Mouse (Mus musculus) kidney, embryonic 15.5 days (tissue): ENCODE measurements around the gene Piezo1. TPM values are rescaled to one million over a fixed set of nuclear protein-coding genes. Genes with fewer than 3 reads are reported as not detected.
A peak's percentile ranks its signal among the peaks of the same experiment; 100 is the strongest.

ENCODE experiments used
- ATAC-seq: fragments of 200-750 bp; cut with Nextera tagmentation; replicated peaks from 2 replicates; pipeline ENCODE4 v1.8.0; 2017; ENCODE audit warnings: moderate TSS enrichment; ENCODE audit not compliant: low FRiP score
- H3K27ac ChIP-seq: fragments of 300-500 bp; sonication (generic); 2 replicates; pipeline ENCODE4 v1.5.1; 2015; ENCODE audit warnings: mild to moderate bottlenecking, inconsistent platforms
- H3K27me3 ChIP-seq: fragments of 300-500 bp; sonication (generic); 2 replicates; pipeline ENCODE4 v1.6.1; 2015; ENCODE audit warnings: inconsistent platforms
- H3K36me3 ChIP-seq: fragments of 300-500 bp; sonication (generic); 2 replicates; pipeline ENCODE4 v1.6.1; 2015; ENCODE audit warnings: inconsistent platforms
- H3K4me1 ChIP-seq: fragments of 300-500 bp; sonication (generic); 2 replicates; pipeline ENCODE4 v1.6.1; 2015; ENCODE audit warnings: inconsistent platforms
- H3K4me2 ChIP-seq: fragments of 300-500 bp; sonication (generic); 2 replicates; pipeline ENCODE4 v1.6.1; 2015; ENCODE audit warnings: moderate library complexity, mild to moderate bottlenecking, inconsistent platforms
- H3K4me3 ChIP-seq: fragments of 300-500 bp; sonication (generic); replicated peaks from 2 replicates; pipeline ENCODE4 v1.5.1; 2015; ENCODE audit warnings: mild to moderate bottlenecking, inconsistent platforms
- H3K9ac ChIP-seq: fragments of 300-500 bp; sonication (generic); 2 replicates; pipeline ENCODE4 v1.6.1; 2015; ENCODE audit warnings: mild to moderate bottlenecking, inconsistent platforms
- H3K9me3 ChIP-seq: fragments of 300-500 bp; sonication (generic); replicated peaks from 2 replicates; pipeline ENCODE4 v1.6.1; 2016; ENCODE audit warnings: inconsistent platforms
- WGBS: fragments of 180-500 bp; shearing (Covaris S2); methylation state at CpG from one replicate; pipeline ENCODE4 v1.1.7; 2015; ENCODE audit warnings: mixed read lengths; 5-methylcytosine and 5-hydroxymethylcytosine counted together
- polyA plus RNA-seq: library from polyadenylated mRNA; unstranded; fragments of >200 nt; fragmentation: Nextera tagmentation; extraction: Ambion mirVana; gene quantifications from 2 replicates; pipeline ENCODE4 v1.2.1, GENCODE M21; 2015

Gene Piezo1
- polyA plus RNA-seq, 1 experiment from 2014 or later, result 17.8 TPM

DNA sequence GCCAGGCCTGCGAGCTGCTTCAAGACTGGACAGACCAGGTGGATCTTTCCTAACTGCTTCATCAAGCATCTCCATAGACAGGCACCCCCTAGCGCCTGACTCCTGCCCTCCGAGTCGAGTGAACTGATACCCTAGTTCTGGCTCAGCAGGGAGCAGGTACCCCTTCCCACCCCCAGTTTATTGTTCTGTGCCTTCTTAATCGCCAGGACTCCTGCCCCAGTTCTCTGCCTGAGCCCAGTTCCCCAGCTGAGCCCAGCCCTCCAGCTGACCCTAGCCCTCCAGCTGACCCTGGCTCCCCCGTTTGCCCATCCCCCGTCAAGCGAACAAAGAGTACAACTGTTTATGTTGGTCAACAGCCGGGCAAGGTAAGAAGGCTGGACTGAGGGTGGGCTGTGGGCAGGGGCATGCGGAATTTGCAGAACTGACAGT, 17.8 kb upstream of the Piezo1 start:
- H3K4me3 ChIP-seq, result peak overlapping the region; percentile 91
- peaks cover 42% of the 10 kb centered on the region for H3K4me1 ChIP-seq
- H3K36me3 ChIP-seq, result peaks cover 47% of the 10 kb centered on the region
- H3K9me3 ChIP-seq, result no peaks in the 10 kb centered on the region
- peak overlapping the region; percentile 37; the same call in 1 of the 2 replicates for H3K27ac ChIP-seq
- H3K4me2 ChIP-seq, result peak overlapping the region; percentile 83
- no peaks in the 10 kb centered on the region for H3K27me3 ChIP-seq
- H3K9ac ChIP-seq, result peak overlapping the region; percentile 90
- ATAC-seq, result no peak
- 8% methylated on average over 10 of the region's 10 CpGs for WGBS

DNA sequence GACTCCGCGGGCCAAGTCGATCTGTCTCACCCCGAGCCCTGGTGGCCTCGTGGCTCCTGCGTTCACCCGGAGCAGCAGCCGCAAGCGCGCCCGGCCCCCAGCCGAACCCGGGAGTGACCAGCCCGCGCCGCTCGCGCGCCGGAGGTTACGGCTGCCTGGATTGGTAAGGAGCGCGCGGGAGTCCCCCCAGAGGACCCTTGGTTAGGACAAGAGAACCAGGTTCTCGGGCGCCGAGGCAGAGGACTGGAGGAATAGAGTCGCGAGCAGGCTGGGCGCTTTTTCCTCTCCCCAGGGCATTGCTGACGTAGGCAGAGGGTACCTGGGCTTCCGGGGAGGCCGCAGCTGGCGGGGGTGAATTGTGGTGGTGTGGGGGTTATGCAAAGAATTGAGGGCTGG, 17.0 kb upstream of the Piezo1 start:
- 0% methylated on average over 34 of the region's 34 CpGs for WGBS
- Histone ChIP-seq H3K4me1 (peaks cover 37% of the 10 kb centered on the region), H3K9me3 (no peaks in the 10 kb centered on the region), H3K4me3 (peak overlapping the region; percentile 91), H3K27me3 (no peaks in the 10 kb centered on the region), H3K4me2 (peak overlapping the region; percentile 83), H3K27ac (peak overlapping the region; percentile 97), H3K9ac (peak overlapping the region; percentile 90), H3K36me3 (peaks cover 40% of the 10 kb centered on the region)
- ATAC-seq, result peak; percentile 41

DNA sequence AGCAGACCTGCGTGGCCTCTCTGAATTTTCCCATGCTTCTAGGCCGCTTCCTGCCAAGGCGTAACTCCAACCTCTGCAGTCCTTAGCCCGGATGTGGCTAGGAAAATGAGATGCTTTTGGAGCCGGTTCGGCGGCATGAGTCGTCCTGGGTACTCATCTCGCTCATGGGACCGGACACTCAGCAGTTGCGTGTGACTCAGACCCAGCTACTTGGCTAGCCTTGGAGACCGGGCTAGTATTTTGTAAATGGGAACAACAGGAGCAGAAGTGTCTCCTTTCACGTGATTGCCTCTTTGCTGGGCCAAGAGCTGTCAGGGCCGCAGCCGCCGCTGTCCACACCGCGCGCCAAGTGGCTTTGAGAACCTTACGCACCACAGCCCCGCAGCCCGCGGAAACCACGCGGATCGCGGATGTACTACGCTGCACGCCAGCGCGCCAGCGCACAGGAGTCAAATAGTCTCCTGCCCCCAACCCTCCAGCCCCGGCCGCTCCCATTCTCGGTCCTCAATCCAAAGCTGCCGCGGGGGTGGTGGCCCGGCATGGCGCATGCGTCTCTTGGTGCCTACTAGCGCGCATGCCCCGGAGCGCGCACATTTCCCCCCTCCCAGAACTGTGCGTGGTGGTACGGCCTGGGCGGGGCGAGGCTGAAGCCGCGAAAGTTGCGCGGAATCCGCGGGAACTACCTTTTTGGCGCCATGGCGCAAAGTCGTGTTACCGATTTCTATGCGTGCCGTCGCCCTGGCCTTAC, 16.4 kb upstream of the Piezo1 start, which contains the start of gene Cdt1:
Gene Cdt1 (plus strand): TSS at position 655 of the 748 bp plus-strand sequence.
- peak; percentile 95 for ATAC-seq
- Histone ChIP-seq H3K36me3 (peaks cover 34% of the 10 kb centered on the region), H3K4me1 (peaks cover 35% of the 10 kb centered on the region), H3K9ac (peak within 1 kb of the TSS; percentile 90), H3K9me3 (no peaks in the 10 kb centered on the region), H3K4me3 (peak within 1 kb of the TSS; percentile 91), H3K27ac (peak within 1 kb of the TSS; percentile 97), H3K4me2 (peak within 1 kb of the TSS; percentile 83), H3K27me3 (no peaks in the 10 kb centered on the region)
- under 1% methylated on average over 62 of the region's 62 CpGs for WGBS

DNA sequence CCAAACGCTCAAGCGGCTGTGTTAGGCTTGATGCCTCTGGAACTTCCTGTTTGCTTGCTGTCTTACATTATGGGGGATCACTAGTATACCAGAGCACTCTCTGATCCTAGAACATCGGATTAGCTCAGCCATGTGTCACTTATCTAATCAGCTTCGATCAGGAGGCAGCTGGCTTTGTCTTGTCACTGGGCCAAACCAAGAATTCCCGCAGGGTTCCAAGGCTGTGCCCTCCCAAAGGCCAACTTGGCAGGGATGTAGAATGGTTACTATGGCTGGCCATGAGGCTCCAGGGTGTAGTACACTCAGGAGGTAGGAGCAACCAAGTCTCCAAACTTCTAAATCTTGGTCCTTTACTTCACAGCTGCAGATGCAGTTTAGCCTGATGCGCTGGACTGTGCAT, 15.6 kb upstream of the Piezo1 start:
- peak overlapping the region; percentile 91 for H3K4me3 ChIP-seq
- no peaks in the 10 kb centered on the region for H3K27me3 ChIP-seq
- peak overlapping the region; percentile 90 for H3K9ac ChIP-seq
- ATAC-seq, result no peak
- H3K36me3 ChIP-seq, result peaks cover 26% of the 10 kb centered on the region
- 43% methylated on average over 6 of the region's 6 CpGs for WGBS
- H3K4me2 ChIP-seq, result peak overlapping the region; percentile 83
- peaks cover 35% of the 10 kb centered on the region for H3K4me1 ChIP-seq
- H3K9me3 ChIP-seq, result no peaks in the 10 kb centered on the region
- peak overlapping the region; percentile 97 for H3K27ac ChIP-seq

DNA sequence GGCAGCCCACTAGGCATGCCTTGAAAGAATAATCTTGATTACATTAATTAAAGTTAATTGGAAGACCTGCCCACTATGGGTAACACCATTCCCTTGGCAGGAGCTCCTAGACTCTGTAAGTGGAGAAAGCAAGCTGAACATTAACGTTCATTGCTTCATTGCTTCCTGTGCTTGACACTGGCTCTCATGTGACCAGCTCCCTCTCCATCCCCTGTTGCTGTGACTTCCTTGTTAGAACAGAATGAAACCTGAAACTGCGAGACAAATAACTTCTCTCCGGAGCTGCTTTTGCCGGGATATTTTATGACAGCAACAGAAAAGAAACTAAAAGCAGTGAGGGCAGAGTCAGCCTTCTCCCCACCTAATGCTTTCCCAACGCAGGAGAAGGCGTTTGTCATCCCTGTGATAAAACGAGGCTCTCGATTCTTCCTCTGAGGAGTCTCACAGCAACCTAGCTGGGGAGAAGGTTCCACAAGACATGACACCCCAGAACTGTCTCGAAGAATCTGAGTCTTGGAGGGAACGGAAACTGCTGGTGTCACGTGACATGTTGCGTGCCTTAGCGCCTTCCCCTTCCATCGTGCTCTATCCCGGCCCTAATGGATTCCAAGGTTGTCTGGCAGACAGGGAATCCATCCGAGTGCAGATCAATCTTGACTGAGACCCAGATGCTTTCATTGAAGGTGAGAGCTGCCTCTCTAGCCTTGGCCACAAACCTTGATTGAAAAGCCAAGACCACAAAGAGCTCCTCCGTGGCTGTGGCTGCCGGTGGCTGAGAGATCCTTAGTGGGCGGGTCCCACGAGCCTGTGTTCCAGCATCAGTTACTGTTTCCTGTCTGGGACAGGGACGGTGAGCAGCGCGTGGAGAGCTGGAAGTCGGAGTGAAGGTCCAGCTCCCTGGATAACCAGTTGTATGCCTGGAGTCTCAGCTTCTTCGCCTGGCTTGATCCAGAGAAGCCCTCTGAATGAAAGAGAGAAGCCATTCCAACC, 13.5 kb upstream of the Piezo1 start:
- WGBS, result 67% methylated on average over 25 of the region's 25 CpGs
- no peak for ATAC-seq
- Histone ChIP-seq H3K9me3 (no peaks in the 10 kb centered on the region), H3K4me3 (no peak overlapping the region), H3K27me3 (no peaks in the 10 kb centered on the region), H3K4me2 (peak overlapping the region; percentile 6; the same call in 1 of the 2 replicates), H3K9ac (no peak overlapping the region), H3K4me1 (peaks cover 28% of the 10 kb centered on the region), H3K27ac (peak overlapping the region; percentile 46), H3K36me3 (peaks cover 5% of the 10 kb centered on the region)

DNA sequence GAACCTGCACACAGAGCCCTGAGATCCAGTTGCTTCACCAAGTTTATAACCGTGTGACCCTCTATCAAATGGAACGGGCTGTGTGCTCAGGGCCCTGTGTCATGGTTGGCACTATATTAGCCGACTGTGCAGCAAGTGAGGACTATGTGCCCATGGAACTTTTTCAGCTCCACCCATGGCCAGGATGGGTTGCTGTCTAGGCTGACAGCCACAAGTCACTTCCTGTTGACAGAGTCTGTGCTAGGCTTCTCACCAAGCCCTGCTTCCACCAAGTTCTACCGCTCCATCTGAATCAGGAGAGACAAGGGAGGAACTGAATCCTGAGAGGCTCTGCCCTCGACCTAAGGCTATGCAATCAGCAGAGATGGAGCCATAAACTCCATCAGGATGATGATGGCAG, 10.1 kb upstream of the Piezo1 start:
- Histone ChIP-seq H3K9me3 (no peaks in the 10 kb centered on the region), H3K9ac (no peak overlapping the region), H3K4me2 (no peak overlapping the region), H3K27ac (no peak overlapping the region), H3K27me3 (no peaks in the 10 kb centered on the region), H3K4me3 (no peak overlapping the region), H3K4me1 (peaks cover 26% of the 10 kb centered on the region), H3K36me3 (no peaks in the 10 kb centered on the region)
- no peak for ATAC-seq
- 79% methylated on average over 5 of the region's 5 CpGs for WGBS

DNA sequence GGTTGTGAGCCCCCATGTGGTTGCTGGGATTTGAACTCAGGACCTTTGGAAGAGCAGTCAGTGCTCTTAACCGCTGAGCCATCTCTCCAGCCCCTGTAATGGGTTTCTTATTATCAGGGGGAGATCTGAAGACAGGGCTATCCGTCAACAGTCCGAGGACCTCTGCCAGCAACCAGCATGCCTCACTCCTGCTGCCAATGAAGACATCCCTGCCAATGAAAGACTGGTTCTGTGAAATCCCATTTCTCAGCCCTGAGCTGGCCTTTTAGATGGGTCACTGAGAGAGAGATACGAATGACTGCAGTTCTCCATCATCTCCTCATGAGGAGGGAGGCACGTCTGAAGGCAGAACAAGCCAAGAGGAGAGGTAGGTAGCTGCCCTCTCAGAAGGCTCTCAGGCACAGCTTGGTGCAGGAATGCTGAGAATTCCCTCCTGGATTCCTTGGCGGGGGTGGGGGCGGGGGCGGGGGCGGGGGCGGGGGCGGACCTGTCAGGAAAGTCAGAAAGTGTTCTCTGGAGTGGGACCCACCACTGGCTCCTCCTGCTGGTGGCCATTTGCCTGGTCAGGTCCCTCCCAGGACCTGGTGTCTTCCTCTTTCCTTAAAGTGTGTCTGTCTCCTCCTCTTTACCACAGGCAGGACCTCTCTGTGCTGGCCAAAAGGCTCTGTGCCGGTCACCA, 7.7 kb upstream of the Piezo1 start:
- H3K27me3 ChIP-seq, result no peaks in the 10 kb centered on the region
- no peaks in the 10 kb centered on the region for H3K9me3 ChIP-seq
- H3K4me1 ChIP-seq, result peaks cover 30% of the 10 kb centered on the region
- peak; percentile 50; the same call in 1 of the 2 replicates for ATAC-seq
- no peak overlapping the region for H3K9ac ChIP-seq
- no peak overlapping the region for H3K4me3 ChIP-seq
- H3K4me2 ChIP-seq, result no peak overlapping the region
- no peaks in the 10 kb centered on the region for H3K36me3 ChIP-seq
- WGBS, result 18% methylated on average over 12 of the region's 12 CpGs
- H3K27ac ChIP-seq, result peak overlapping the region; percentile 71

DNA sequence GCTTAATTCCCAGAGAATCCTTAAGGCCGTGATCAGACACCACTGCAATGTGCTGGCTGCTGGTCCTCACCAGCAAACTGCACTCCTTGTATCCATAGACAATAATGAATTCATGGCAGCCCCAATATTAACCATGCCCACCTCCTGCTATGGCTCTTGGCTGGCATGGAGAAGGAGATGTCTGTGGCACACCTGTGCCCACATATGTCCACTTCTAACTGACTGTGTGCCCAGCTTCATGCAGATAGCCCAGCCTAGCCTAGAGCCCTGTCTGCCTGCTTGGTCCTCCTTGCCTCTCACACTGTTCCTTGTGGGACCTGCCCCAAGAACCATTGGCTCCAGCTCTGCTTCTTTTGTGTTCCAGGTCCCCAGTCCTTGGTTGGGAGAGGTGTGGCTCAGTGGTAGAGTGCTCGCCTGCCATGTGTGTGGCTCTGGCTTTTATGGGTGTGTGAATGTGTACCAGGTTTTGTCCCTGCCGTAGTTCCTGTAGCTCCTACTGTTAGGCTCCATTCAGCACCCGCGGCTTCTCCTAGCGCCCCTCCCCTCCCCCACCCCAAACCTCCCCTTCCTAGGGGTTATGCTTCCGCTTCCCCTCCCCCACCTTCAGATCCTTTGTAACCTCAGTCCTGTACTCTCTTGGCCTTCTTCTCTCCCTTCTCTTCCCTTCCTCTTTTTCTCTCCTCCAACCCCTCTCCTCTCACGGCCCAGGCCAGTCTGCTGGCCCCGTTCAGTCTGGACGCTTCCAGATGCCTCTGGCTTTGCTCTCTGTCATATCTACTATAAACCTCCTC, 6.3 kb upstream of the Piezo1 start:
- H3K4me3 ChIP-seq, result no peak overlapping the region
- WGBS, result 42% methylated on average over 10 of the region's 10 CpGs
- no peaks in the 10 kb centered on the region for H3K9me3 ChIP-seq
- H3K27me3 ChIP-seq, result no peaks in the 10 kb centered on the region
- H3K36me3 ChIP-seq, result no peaks in the 10 kb centered on the region
- H3K9ac ChIP-seq, result no peak overlapping the region
- 0 out of 2 replicates have a peak overlapping the region, but pooled peaks have one; percentile 82 for H3K27ac ChIP-seq
- H3K4me2 ChIP-seq, result no peak overlapping the region; the same call in 1 of the 2 replicates
- no peak for ATAC-seq
- H3K4me1 ChIP-seq, result peaks cover 30% of the 10 kb centered on the region

DNA sequence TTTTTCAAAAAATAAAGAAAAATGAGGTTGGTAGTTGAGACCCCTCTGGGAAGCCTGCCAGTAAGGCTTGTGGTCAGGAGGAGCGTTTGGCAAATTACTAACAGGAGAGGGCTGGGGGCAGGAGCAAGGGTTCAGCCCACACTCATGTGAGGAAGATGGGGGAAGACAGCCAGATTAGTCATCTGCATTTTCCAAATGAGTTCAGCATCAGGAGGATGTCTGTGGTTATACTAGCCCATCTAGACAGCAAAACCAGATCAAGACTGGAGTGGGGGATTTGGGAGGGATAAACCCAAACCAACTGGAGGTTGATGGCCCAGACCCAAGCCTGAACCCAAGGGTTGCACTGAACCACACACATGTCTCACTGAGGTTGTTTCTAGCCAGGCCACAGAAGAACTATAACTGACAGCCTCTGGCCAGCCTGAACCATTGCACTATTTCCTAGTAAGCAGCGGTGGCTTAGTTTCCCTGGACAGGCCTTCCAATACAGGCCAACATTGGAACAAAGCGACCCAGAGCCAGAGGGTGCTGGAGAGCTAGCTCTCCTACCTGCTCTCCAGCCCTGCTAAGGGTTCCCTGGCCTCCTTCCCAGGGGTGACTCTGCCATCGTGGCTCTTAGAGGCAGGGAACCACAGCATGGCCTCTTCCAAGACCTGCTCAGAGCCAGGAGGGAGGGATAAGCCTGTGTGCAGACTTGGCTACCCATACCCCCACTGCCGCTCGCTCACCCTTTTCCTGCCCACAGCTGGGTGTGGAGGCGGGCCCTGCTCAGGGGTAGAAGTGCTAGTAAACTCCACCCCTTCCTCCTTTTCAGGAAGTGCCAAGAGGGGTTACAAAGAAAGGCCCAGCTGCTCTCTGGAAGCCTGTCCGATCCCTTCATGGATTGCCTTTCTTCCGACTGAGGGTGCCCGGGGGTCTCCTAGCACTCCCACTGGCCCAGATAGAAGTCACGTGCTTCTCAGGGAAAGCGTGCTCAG, 5.2 kb upstream of the Piezo1 start:
- H3K4me3 ChIP-seq, result no peak overlapping the region
- ATAC-seq, result peak; percentile 31; the same call in 1 of the 2 replicates
- WGBS, result 67% methylated on average over 12 of the region's 12 CpGs
- H3K36me3 ChIP-seq, result no peaks in the 10 kb centered on the region
- no peak overlapping the region for H3K9ac ChIP-seq
- no peaks in the 10 kb centered on the region for H3K27me3 ChIP-seq
- H3K4me1 ChIP-seq, result peaks cover 34% of the 10 kb centered on the region
- H3K4me2 ChIP-seq, result peak overlapping the region; percentile 23; the same call in 1 of the 2 replicates
- peak overlapping the region; percentile 82 for H3K27ac ChIP-seq
- H3K9me3 ChIP-seq, result no peaks in the 10 kb centered on the region

DNA sequence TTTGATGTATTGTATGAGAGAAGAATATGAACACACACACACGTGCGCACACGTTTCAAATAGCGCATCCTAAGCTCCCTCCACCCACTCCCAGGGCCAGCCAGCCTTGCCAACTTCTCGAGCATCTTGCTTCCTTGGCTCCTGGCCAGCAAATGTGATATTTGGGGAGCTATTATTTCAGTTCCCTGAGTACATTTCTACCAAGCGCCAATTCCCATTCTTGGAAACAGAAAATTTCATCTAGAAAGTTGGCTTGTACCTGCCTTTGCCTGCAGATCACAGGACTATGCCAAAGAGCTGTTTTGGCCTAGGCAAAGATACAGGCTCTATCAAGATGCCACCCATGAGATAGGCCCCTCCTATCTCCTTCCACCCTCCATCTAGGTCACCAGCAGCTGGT, 3.7 kb upstream of the Piezo1 start:
- Histone ChIP-seq H3K27ac (no peak overlapping the region), H3K9ac (no peak overlapping the region), H3K4me1 (peaks cover 48% of the 10 kb centered on the region), H3K4me3 (no peak overlapping the region), H3K9me3 (no peaks in the 10 kb centered on the region), H3K27me3 (no peaks in the 10 kb centered on the region), H3K36me3 (no peaks in the 10 kb centered on the region), H3K4me2 (no peak overlapping the region)
- no peak for ATAC-seq
- 90% methylated on average over 6 of the region's 6 CpGs for WGBS
